11 mouse cellular contexts compared by ENCODE assay signal in genomic region chr5:5180311-5180710, GRCm38 (mm10).
DNase-seq lines count a peak whose midpoint lies in the region; ATAC-seq and TF ChIP-seq lines count a peak whose summit lies in the region.
"Had no signal": no experiment of that assay in that cellular context is flagged by ENCODE, and none has a peak within 500 bp of the region (broad histone marks: within the 10 kb centered on the region; RNA-seq: fewer than 3 reads in every experiment).

No protein-coding gene starts in this region.

- no peak overlapping the region for H3K4me2 ChIP-seq in embryonic facial prominence, embryonic 14.5 days (ENCODE audit: low read depth, low read length)
- H3K4me2 ChIP-seq in heart, postnatal 0 days (ENCODE audit: low read depth, low read length) = no peak overlapping the region
- H3K4me2 ChIP-seq: forebrain, embryonic 15.5 days had no signal

- 0 out of 2 replicates have a peak, but pooled peaks have one; percentile 48 for TF ChIP-seq EP300 in heart, postnatal 0 days (IDR thresholded peaks at IDR 0.05; ENCODE audit: low read depth)

- no peak overlapping the region for H3K9ac ChIP-seq in embryonic facial prominence, embryonic 14.5 days (ENCODE audit: low read depth, low read length)
- no peak overlapping the region for H3K9ac ChIP-seq in heart, postnatal 0 days (replicated peaks; ENCODE audit: low read depth, low read length)
- H3K9ac ChIP-seq: forebrain, embryonic 15.5 days had no signal

- DNase-seq in kidney, adult 9 months = peak; percentile 2
- DNase-seq in kidney, adult 8-10 months = no peak
- DNase-seq in embryonic facial prominence, embryonic 14.5 days (ENCODE audit: low spot score) = peak; percentile 79
- peak; percentile 25 for DNase-seq in heart, postnatal 0 days (ENCODE audit: low spot score)
- DNase-seq in lung, postnatal 10 days = peak; percentile 29
- DNase-seq in Muller cell, postnatal 12 days (ENCODE audit: inconsistent ontology term) = no peak
- no peak for DNase-seq in midbrain, embryonic 10.5 days (ENCODE audit: low spot score)
- DNase-seq: liver; midbrain, embryonic 14.5 days; thymus, postnatal 25 days had no signal

- peak overlapping the region; percentile 48; the same call in 1 of the 2 replicates for H3K27ac ChIP-seq in embryonic facial prominence, embryonic 14.5 days (replicated peaks; ENCODE audit: low read depth, low read length)
- 0 out of 2 replicates have a peak overlapping the region, but pooled peaks have one; percentile 4 for H3K27ac ChIP-seq in heart, postnatal 0 days (ENCODE audit: low read depth)
- no peak overlapping the region for H3K27ac ChIP-seq in midbrain, embryonic 10.5 days (replicated peaks)
- H3K27ac ChIP-seq: forebrain, embryonic 15.5 days had no signal

- no peaks in the 10 kb centered on the region for H3K27me3 ChIP-seq in embryonic facial prominence, embryonic 14.5 days (replicated peaks; ENCODE audit: control insufficient read depth, insufficient read depth, low read length)
- no peaks in the 10 kb centered on the region for H3K27me3 ChIP-seq in heart, postnatal 0 days (ENCODE audit: control insufficient read depth, insufficient read depth, low read length)
- H3K27me3 ChIP-seq in midbrain, embryonic 10.5 days (ENCODE audit: low read depth, poor library complexity, severe bottlenecking) = no peaks in the 10 kb centered on the region
- H3K27me3 ChIP-seq: forebrain, embryonic 15.5 days had no signal

- peaks cover 10% of the 10 kb centered on the region; the same call in 1 of the 2 replicates for H3K4me1 ChIP-seq in embryonic facial prominence, embryonic 14.5 days (ENCODE audit: control insufficient read depth, insufficient read depth, low read length)
- peaks cover 6% of the 10 kb centered on the region; the same call in 1 of the 2 replicates for H3K4me1 ChIP-seq in heart, postnatal 0 days (ENCODE audit: control insufficient read depth, insufficient read depth)
- no peaks in the 10 kb centered on the region for H3K4me1 ChIP-seq in midbrain, embryonic 10.5 days

- no peaks in the 10 kb centered on the region for H3K9me3 ChIP-seq in embryonic facial prominence, embryonic 14.5 days (ENCODE audit: control insufficient read depth, low read length)
- no peaks in the 10 kb centered on the region for H3K9me3 ChIP-seq in heart, postnatal 0 days (replicated peaks; ENCODE audit: control insufficient read depth, low read length)
- H3K9me3 ChIP-seq in midbrain, embryonic 10.5 days (replicated peaks) = no peaks in the 10 kb centered on the region
- H3K9me3 ChIP-seq: forebrain, embryonic 15.5 days had no signal

- no peaks in the 10 kb centered on the region for H3K36me3 ChIP-seq in embryonic facial prominence, embryonic 14.5 days (ENCODE audit: control insufficient read depth, insufficient read depth, low read length)
- no peaks in the 10 kb centered on the region for H3K36me3 ChIP-seq in heart, postnatal 0 days (replicated peaks; ENCODE audit: control insufficient read depth, insufficient read depth, low read length)
- no peaks in the 10 kb centered on the region for H3K36me3 ChIP-seq in midbrain, embryonic 10.5 days
- H3K36me3 ChIP-seq: forebrain, embryonic 15.5 days had no signal

- no peak for TF ChIP-seq CTCF in heart, postnatal 0 days (IDR thresholded peaks at IDR 0.05; ENCODE audit: low read depth)

- ATAC-seq in embryonic facial prominence, embryonic 14.5 days (ENCODE audit: low read depth) = peak; percentile 87
- peak; percentile 58 for ATAC-seq in heart, postnatal 0 days (ENCODE audit: insufficient read depth, low read depth)
- ATAC-seq: forebrain, embryonic 15.5 days had no signal

- H3K4me3 ChIP-seq in embryonic facial prominence, embryonic 14.5 days (ENCODE audit: low read depth, low read length) = no peak overlapping the region
- no peak overlapping the region for H3K4me3 ChIP-seq in heart, postnatal 0 days (ENCODE audit: low read depth, low read length)
- H3K4me3 ChIP-seq in midbrain, embryonic 10.5 days = no peak overlapping the region
- H3K4me3 ChIP-seq: forebrain, embryonic 15.5 days had no signal

Comparison
In these comparisons a context has a peak if more than half of its experiments do, and no peak if none do; other contexts are left out.
1. DNase-seq: peak in kidney, adult 9 months (single experiment), embryonic facial prominence, embryonic 14.5 days (single experiment), heart, postnatal 0 days (single experiment) and lung, postnatal 10 days (single experiment); none in kidney, adult 8-10 months (0 of 2), Muller cell, postnatal 12 days (single experiment) and midbrain, embryonic 10.5 days (single experiment).